Mouse (Mus musculus) megakaryocyte, embryonic 14.5 days (primary cell): ENCODE measurements around the gene Mettl21e.

Source experiments
- FLI1 ChIP-seq: IDR thresholded peaks from 2 replicates; pipeline ENCODE4 v1.6.1; 2012; ENCODE audit warnings: low read length, inconsistent platforms, mixed read lengths
- GATA1 ChIP-seq: IDR thresholded peaks from 3 replicates; pipeline ENCODE4 v1.6.1; 2012; ENCODE audit warnings: mixed read lengths, low read length, inconsistent platforms, borderline replicate concordance

GRCm38 (mm10) chr1:44218876-44219275 is at the start of gene Mettl21e:
- no peak for TF ChIP-seq FLI1
- TF ChIP-seq GATA1: no peak
